Mouse (Mus musculus): ENCODE results near the gene Tmpo. TPM values are rescaled to one million over a fixed set of nuclear protein-coding genes. Genes with fewer than 3 reads are reported as not detected.
"Not testable (repeated sequence)": the region's sequence is repeated elsewhere in the genome, so short reads cannot be mapped to it uniquely, and the experiment has no call there.

Gene Tmpo
- polyA plus RNA-seq, 1 experiment from 2014 or later: 320 TPM

- DNase-seq (ENCODE audit: low spot score) (no peak), ATAC-seq (ENCODE audit: low FRiP score) (no peak)
- Histone ChIP-seq H3K9ac (ENCODE audit: low read depth, low read length) (no peak overlapping the region), H3K4me3 (ENCODE audit: low read depth, low read length) (no peak overlapping the region), H3K27me3 (ENCODE audit: control insufficient read depth, insufficient read depth, low read length) (no peaks in the 10 kb centered on the region), H3K9me3 (ENCODE audit: control insufficient read depth, low read length) (no peaks in the 10 kb centered on the region), H3K36me3 (ENCODE audit: control insufficient read depth, insufficient read depth, low read length) (no peaks in the 10 kb centered on the region), H3K27ac (ENCODE audit: low read depth, low read length) (no peak overlapping the region), H3K4me1 (replicated peaks; ENCODE audit: control insufficient read depth, insufficient read depth, low read length) (no peaks in the 10 kb centered on the region), H3K4me2 (replicated peaks; ENCODE audit: low read depth, low read length) (no peak overlapping the region)
- WGBS: 94% methylated on average over 6 of the region's 6 CpGs
Measured at GRCm38 (mm10) chr10:91189476-91189875, 8.4 kb upstream of the Tmpo start.

- Histone ChIP-seq H3K4me3 (ENCODE audit: low read depth, low read length) (no peak overlapping the region), H3K4me2 (replicated peaks; ENCODE audit: low read depth, low read length) (no peak overlapping the region), H3K4me1 (replicated peaks; ENCODE audit: control insufficient read depth, insufficient read depth, low read length) (no peaks in the 10 kb centered on the region), H3K27me3 (ENCODE audit: control insufficient read depth, insufficient read depth, low read length) (no peaks in the 10 kb centered on the region), H3K27ac (ENCODE audit: low read depth, low read length) (no peak overlapping the region), H3K36me3 (ENCODE audit: control insufficient read depth, insufficient read depth, low read length) (no peaks in the 10 kb centered on the region), H3K9me3 (ENCODE audit: control insufficient read depth, low read length) (no peaks in the 10 kb centered on the region), H3K9ac (ENCODE audit: low read depth, low read length) (0 out of 2 replicates have a peak overlapping the region, but pooled peaks have one; percentile 48)
- 75% methylated on average over 5 of the region's 5 CpGs for WGBS
- DNase-seq (ENCODE audit: low spot score): no peak
- no peak for ATAC-seq (ENCODE audit: low FRiP score)
Measured at GRCm38 (mm10) chr10:91188684-91189287, 7.7 kb upstream of the Tmpo start.

- ATAC-seq (ENCODE audit: low FRiP score): peak; percentile 77
- DNase-seq (ENCODE audit: low spot score): peak; percentile 95
- H3K9ac ChIP-seq (ENCODE audit: low read depth, low read length): peak overlapping the region; percentile 85
- 0 out of 2 replicates have a peak, but pooled peaks cover 3% of the 10 kb centered on the region for H3K4me1 ChIP-seq (replicated peaks; ENCODE audit: control insufficient read depth, insufficient read depth, low read length)
- 0% methylated on average over 15 of the region's 15 CpGs for WGBS
- H3K4me3 ChIP-seq (ENCODE audit: low read depth, low read length): peak overlapping the region; percentile 23
- no peaks in the 10 kb centered on the region for H3K36me3 ChIP-seq (ENCODE audit: control insufficient read depth, insufficient read depth, low read length)
- no peaks in the 10 kb centered on the region for H3K27me3 ChIP-seq (ENCODE audit: control insufficient read depth, insufficient read depth, low read length)
- H3K9me3 ChIP-seq (ENCODE audit: control insufficient read depth, low read length): no peaks in the 10 kb centered on the region
- H3K27ac ChIP-seq (ENCODE audit: low read depth, low read length): peak overlapping the region; percentile 92
- peak overlapping the region; percentile 45 for H3K4me2 ChIP-seq (replicated peaks; ENCODE audit: low read depth, low read length)
Measured at GRCm38 (mm10) chr10:91187872-91188271, 6.8 kb upstream of the Tmpo start.

- peak; percentile 38 for ATAC-seq (ENCODE audit: low FRiP score)
- peak overlapping the region; percentile 23 for H3K4me3 ChIP-seq (ENCODE audit: low read depth, low read length)
- WGBS: 16% methylated on average over 10 of the region's 10 CpGs
- peak; percentile 63 for DNase-seq (ENCODE audit: low spot score)
- H3K9ac ChIP-seq (ENCODE audit: low read depth, low read length): peak overlapping the region; percentile 85
- H3K4me2 ChIP-seq (replicated peaks; ENCODE audit: low read depth, low read length): peak overlapping the region; percentile 45
- H3K4me1 ChIP-seq (replicated peaks; ENCODE audit: control insufficient read depth, insufficient read depth, low read length): 0 out of 2 replicates have a peak, but pooled peaks cover 3% of the 10 kb centered on the region
- H3K9me3 ChIP-seq (ENCODE audit: control insufficient read depth, low read length): no peaks in the 10 kb centered on the region
- H3K36me3 ChIP-seq (ENCODE audit: control insufficient read depth, insufficient read depth, low read length): no peaks in the 10 kb centered on the region
- no peaks in the 10 kb centered on the region for H3K27me3 ChIP-seq (ENCODE audit: control insufficient read depth, insufficient read depth, low read length)
- peak overlapping the region; percentile 92 for H3K27ac ChIP-seq (ENCODE audit: low read depth, low read length)
Measured at GRCm38 (mm10) chr10:91187349-91187748, 6.2 kb upstream of the Tmpo start.

GRCm38 (mm10) chr10:91185721-91186120, 4.6 kb upstream of the Tmpo start:
- no peak overlapping the region for H3K27ac ChIP-seq (ENCODE audit: low read depth, low read length)
- no peak overlapping the region for H3K9ac ChIP-seq (ENCODE audit: low read depth, low read length)
- no peaks in the 10 kb centered on the region for H3K9me3 ChIP-seq (ENCODE audit: control insufficient read depth, low read length)
- H3K27me3 ChIP-seq (ENCODE audit: control insufficient read depth, insufficient read depth, low read length): no peaks in the 10 kb centered on the region
- no peak overlapping the region for H3K4me2 ChIP-seq (replicated peaks; ENCODE audit: low read depth, low read length)
- H3K4me3 ChIP-seq (ENCODE audit: low read depth, low read length): no peak overlapping the region
- WGBS: 99% methylated on average over 2 of the region's 2 CpGs
- 0 out of 2 replicates have a peak, but pooled peaks cover 3% of the 10 kb centered on the region for H3K4me1 ChIP-seq (replicated peaks; ENCODE audit: control insufficient read depth, insufficient read depth, low read length)
- DNase-seq (ENCODE audit: low spot score) (no peak), ATAC-seq (ENCODE audit: low FRiP score) (no peak)
- no peaks in the 10 kb centered on the region for H3K36me3 ChIP-seq (ENCODE audit: control insufficient read depth, insufficient read depth, low read length)

GRCm38 (mm10) chr10:91184893-91185292, 3.8 kb upstream of the Tmpo start:
- not testable (repeated sequence) for H3K9me3 ChIP-seq (ENCODE audit: control insufficient read depth, low read length); DNase-seq (ENCODE audit: low spot score); H3K9ac ChIP-seq (ENCODE audit: low read depth, low read length); ATAC-seq (ENCODE audit: low FRiP score); H3K4me3 ChIP-seq (ENCODE audit: low read depth, low read length); H3K4me2 ChIP-seq (replicated peaks; ENCODE audit: low read depth, low read length); H3K27me3 ChIP-seq (ENCODE audit: control insufficient read depth, insufficient read depth, low read length); H3K36me3 ChIP-seq (ENCODE audit: control insufficient read depth, insufficient read depth, low read length); H3K4me1 ChIP-seq (replicated peaks; ENCODE audit: control insufficient read depth, insufficient read depth, low read length); H3K27ac ChIP-seq (ENCODE audit: low read depth, low read length)
- WGBS: 67% methylated on average over 5 of the region's 5 CpGs

- 0 out of 2 replicates have a peak overlapping the region, but pooled peaks have one; percentile 4 for H3K4me3 ChIP-seq (ENCODE audit: low read depth, low read length)
- DNase-seq (ENCODE audit: low spot score) (peak; percentile 21), ATAC-seq (ENCODE audit: low FRiP score) (no peak)
- H3K36me3 ChIP-seq (ENCODE audit: control insufficient read depth, insufficient read depth, low read length): no peaks in the 10 kb centered on the region
- 0 out of 2 replicates have a peak, but pooled peaks cover 3% of the 10 kb centered on the region for H3K4me1 ChIP-seq (replicated peaks; ENCODE audit: control insufficient read depth, insufficient read depth, low read length)
- H3K27ac ChIP-seq (ENCODE audit: low read depth, low read length): peak overlapping the region; percentile 36; the same call in 1 of the 2 replicates
- H3K27me3 ChIP-seq (ENCODE audit: control insufficient read depth, insufficient read depth, low read length): no peaks in the 10 kb centered on the region
- H3K9me3 ChIP-seq (ENCODE audit: control insufficient read depth, low read length): no peaks in the 10 kb centered on the region
- WGBS: 31% methylated on average over 3 of the region's 3 CpGs
- H3K4me2 ChIP-seq (replicated peaks; ENCODE audit: low read depth, low read length): peak overlapping the region; percentile 40; the same call in 1 of the 2 replicates
- H3K9ac ChIP-seq (ENCODE audit: low read depth, low read length): 0 out of 2 replicates have a peak overlapping the region, but pooled peaks have one; percentile 23
Measured at GRCm38 (mm10) chr10:91183316-91183715, 2.2 kb upstream of the Tmpo start.

- peak overlapping the region; percentile 40 for H3K4me2 ChIP-seq (replicated peaks; ENCODE audit: low read depth, low read length)
- H3K4me3 ChIP-seq (ENCODE audit: low read depth, low read length): peak overlapping the region; percentile 50
- no peaks in the 10 kb centered on the region for H3K9me3 ChIP-seq (ENCODE audit: control insufficient read depth, low read length)
- 0 out of 2 replicates have a peak, but pooled peaks cover 3% of the 10 kb centered on the region for H3K4me1 ChIP-seq (replicated peaks; ENCODE audit: control insufficient read depth, insufficient read depth, low read length)
- no peaks in the 10 kb centered on the region for H3K27me3 ChIP-seq (ENCODE audit: control insufficient read depth, insufficient read depth, low read length)
- H3K9ac ChIP-seq (ENCODE audit: low read depth, low read length): peak overlapping the region; percentile 73
- DNase-seq (ENCODE audit: low spot score) (peak; percentile 60), ATAC-seq (ENCODE audit: low FRiP score) (peak; percentile 36; the same call in 1 of the 2 replicates)
- peak overlapping the region; percentile 96 for H3K27ac ChIP-seq (ENCODE audit: low read depth, low read length)
- WGBS: 2% methylated on average over 16 of the region's 16 CpGs
- no peaks in the 10 kb centered on the region for H3K36me3 ChIP-seq (ENCODE audit: control insufficient read depth, insufficient read depth, low read length)
Measured at GRCm38 (mm10) chr10:91182291-91182990, 1.3 kb upstream of the Tmpo start.

Data from hindbrain, embryonic 11.5 days (tissue).